Mouse (Mus musculus): ENCODE results near the gene Ntsr1. TPM values are rescaled to one million over a fixed set of nuclear protein-coding genes. Genes with fewer than 3 reads are reported as not detected.

Ntsr1 gene
- total RNA-seq, 2 experiments from 2014 or later = not detected

GRCm38 (mm10) chr2:180513019-180513418 lies 13.2 kb downstream of the Ntsr1 start:
- no peak for TF ChIP-seq CTCF (IDR thresholded peaks at IDR 0.05)
- no peak for DNase-seq

GRCm38 (mm10) chr2:180513835-180514234 lies 14.1 kb downstream of the Ntsr1 start:
- intact Hi-C loops (cut with DNase I) = no loop called here
- no peak for TF ChIP-seq CTCF (IDR thresholded peaks at IDR 0.05)

More at GRCm38 (mm10) chr2:180513019-180513418, 13.2 kb downstream of the Ntsr1 start:
- intact Hi-C loops (cut with DNase I) = no loop called here
- H3K27ac ChIP-seq = no peak overlapping the region
- H3K4me3 ChIP-seq = no peak overlapping the region

GRCm38 (mm10) chr2:180521437-180522221 lies 21.9 kb downstream of the Ntsr1 start:
- H3K27ac ChIP-seq = no peak overlapping the region
- intact Hi-C loops (cut with DNase I) = no loop called here
- no peak for DNase-seq
- no peak overlapping the region for H3K4me3 ChIP-seq
- TF ChIP-seq CTCF (IDR thresholded peaks at IDR 0.05) = no peak

More at GRCm38 (mm10) chr2:180513835-180514234, 14.1 kb downstream of the Ntsr1 start:
- no peak for DNase-seq
- H3K27ac ChIP-seq = no peak overlapping the region
- no peak overlapping the region for H3K4me3 ChIP-seq

- DNase-seq = no peak
- intact Hi-C loops (cut with DNase I) = no loop called here
- Histone ChIP-seq H3K4me3 (no peak overlapping the region), H3K27ac (no peak overlapping the region)
- no peak for TF ChIP-seq CTCF (IDR thresholded peaks at IDR 0.05)
Observed at GRCm38 (mm10) chr2:180522825-180523224, 23.0 kb downstream of the Ntsr1 start.

GRCm38 (mm10) chr2:180527447-180527846 lies 27.7 kb downstream of the Ntsr1 start:
- no peak for DNase-seq
- Histone ChIP-seq H3K4me3 (no peak overlapping the region), H3K27ac (no peak overlapping the region)
- TF ChIP-seq CTCF (IDR thresholded peaks at IDR 0.05) = no peak
- intact Hi-C loops (cut with DNase I) = no loop called here

- Histone ChIP-seq H3K4me3 (no peak overlapping the region), H3K27ac (no peak overlapping the region)
- no peak for DNase-seq
- intact Hi-C loops (cut with DNase I) = no loop called here
- TF ChIP-seq CTCF (IDR thresholded peaks at IDR 0.05) = no peak
Observed at GRCm38 (mm10) chr2:180527883-180528282, 28.1 kb downstream of the Ntsr1 start.

- no peak for TF ChIP-seq CTCF (IDR thresholded peaks at IDR 0.05)
- no peak overlapping the region for H3K27ac ChIP-seq
- DNase-seq = no peak
- intact Hi-C loops (cut with DNase I) = no loop called here
- H3K4me3 ChIP-seq = no peak overlapping the region
Observed at GRCm38 (mm10) chr2:180530130-180530529, 30.4 kb downstream of the Ntsr1 start.

GRCm38 (mm10) chr2:180530584-180530983 lies 30.8 kb downstream of the Ntsr1 start:
- TF ChIP-seq CTCF (IDR thresholded peaks at IDR 0.05) = no peak
- Histone ChIP-seq H3K4me3 (no peak overlapping the region), H3K27ac (no peak overlapping the region)
- intact Hi-C loops (cut with DNase I) = no loop called here
- no peak for DNase-seq

GRCm38 (mm10) chr2:180531671-180532385 lies 32.1 kb downstream of the Ntsr1 start:
- no peak overlapping the region for H3K27ac ChIP-seq
- H3K4me3 ChIP-seq = no peak overlapping the region
- intact Hi-C loops (cut with DNase I) = no loop called here
- DNase-seq = no peak
- no peak for TF ChIP-seq CTCF (IDR thresholded peaks at IDR 0.05)

GRCm38 (mm10) chr2:180532386-180532995 lies 32.7 kb downstream of the Ntsr1 start:
- DNase-seq = peak; percentile 43
- intact Hi-C loops (cut with DNase I) = no loop called here

GRCm38 (mm10) chr2:180533237-180533636 lies 33.5 kb downstream of the Ntsr1 start:
- TF ChIP-seq CTCF (IDR thresholded peaks at IDR 0.05) = no peak
- no peak for DNase-seq
- Histone ChIP-seq H3K4me3 (no peak overlapping the region), H3K27ac (no peak overlapping the region)
- intact Hi-C loops (cut with DNase I) = no loop called here

More at GRCm38 (mm10) chr2:180532386-180532995, 32.7 kb downstream of the Ntsr1 start:
- Histone ChIP-seq H3K4me3 (no peak overlapping the region), H3K27ac (no peak overlapping the region)
- TF ChIP-seq CTCF (IDR thresholded peaks at IDR 0.05) = no peak

- no peak for TF ChIP-seq CTCF (IDR thresholded peaks at IDR 0.05)
- no peak for DNase-seq
- Histone ChIP-seq H3K27ac (no peak overlapping the region), H3K4me3 (no peak overlapping the region)
- intact Hi-C loops (cut with DNase I) = no loop called here
Observed at GRCm38 (mm10) chr2:180543675-180544074, 43.9 kb downstream of the Ntsr1 start.

GRCm38 (mm10) chr2:180545046-180545445 lies 45.3 kb downstream of the Ntsr1 start:
- DNase-seq = no peak
- TF ChIP-seq CTCF (IDR thresholded peaks at IDR 0.05) = no peak
- intact Hi-C loops (cut with DNase I) = no loop called here
- no peak overlapping the region for H3K4me3 ChIP-seq
- H3K27ac ChIP-seq = no peak overlapping the region
